ENCODE assay signal across 7 mouse cellular contexts in genomic region chr11:8405225-8405899, GRCm38 (mm10).
DNase-seq lines count a peak whose midpoint lies in the region; ATAC-seq and TF ChIP-seq lines count a peak whose summit lies in the region.

No protein-coding gene starts in this region.

- no peaks in the 10 kb centered on the region for H3K36me3 ChIP-seq in hindbrain, postnatal 0 days (ENCODE audit: insufficient read depth, low read length)

- no peak overlapping the region for H3K4me2 ChIP-seq in hindbrain, postnatal 0 days (ENCODE audit: low read depth, low read length)

- WGBS in hindbrain, postnatal 0 days, result 31% methylated on average over 18 of the region's 18 CpGs

- TF ChIP-seq CTCF in hindbrain, postnatal 0 days (IDR thresholded peaks at IDR 0.05; ENCODE audit: low read depth), result peak; percentile 97

- H3K9ac ChIP-seq in hindbrain, postnatal 0 days (replicated peaks; ENCODE audit: low read length), result no peak overlapping the region

- H3K4me1 ChIP-seq in hindbrain, postnatal 0 days (ENCODE audit: insufficient read depth, low read length), result no peaks in the 10 kb centered on the region

- peak; percentile 89 for DNase-seq in NIH3T3 (ENCODE audit: low read depth)
- DNase-seq in cerebellum, adult 18-20 months, result peak; percentile 23 to 60
- DNase-seq in frontal cortex, adult 2 months (ENCODE audit: extremely low spot score in 1 of 2, low spot score in 1 of 2), result peak; percentile 74 to 88
- peak; percentile 93 for DNase-seq in hindbrain, postnatal 0 days (ENCODE audit: low spot score)
- DNase-seq in left cerebral cortex, adult 11 months (ENCODE audit: low spot score), result peak; percentile 54
- DNase-seq in skeletal muscle tissue, adult 2 months (ENCODE audit: low read depth, low spot score), result peak; percentile 46

- H3K9me3 ChIP-seq in hindbrain, postnatal 0 days (ENCODE audit: low read length), result no peaks in the 10 kb centered on the region

- H3K27me3 ChIP-seq in hindbrain, postnatal 0 days (ENCODE audit: insufficient read depth, low read length), result no peaks in the 10 kb centered on the region

- no peak overlapping the region for H3K27ac ChIP-seq in hindbrain, postnatal 0 days

- H3K4me3 ChIP-seq in hindbrain, postnatal 0 days (ENCODE audit: low read length), result no peak overlapping the region

- ATAC-seq in hindbrain, postnatal 0 days, result peak; percentile 90
- peak; percentile 90 for ATAC-seq in megakaryocyte progenitor cell, adult 5-6 weeks (replicated peaks; ENCODE audit: poor library complexity)

Comparison
In these comparisons a context has a peak if more than half of its experiments do, and no peak if none do; other contexts are left out.
1. DNase-seq: peak in every context shown above with its lines; median percentile 93 in hindbrain, postnatal 0 days; 89 in NIH3T3; 81 in frontal cortex, adult 2 months; 54 in left cerebral cortex, adult 11 months; 46 in skeletal muscle tissue, adult 2 months; 42 in cerebellum, adult 18-20 months.